Mouse (Mus musculus): ENCODE data around the gene Ankrd9. TPM values are rescaled to one million over a fixed set of nuclear protein-coding genes. Genes with fewer than 3 reads are reported as not detected.

Gene Ankrd9
- polyA plus RNA-seq, 1 experiment from 2014 or later, result 57.6 TPM

- Histone ChIP-seq H3K9me3 (replicated peaks) (no peaks in the 10 kb centered on the region), H3K4me2 (no peak overlapping the region), H3K27ac (peak overlapping the region; percentile 90), H3K9ac (peak overlapping the region; percentile 41; the same call in 1 of the 2 replicates), H3K4me3 (replicated peaks) (no peak overlapping the region), H3K27me3 (no peaks in the 10 kb centered on the region), H3K4me1 (replicated peaks) (peaks cover 44% of the 10 kb centered on the region), H3K36me3 (peaks cover 19% of the 10 kb centered on the region)
- ATAC-seq (ENCODE audit: low read depth) (no peak), DNase-seq (no peak)
- WGBS (ENCODE audit: insufficient replicate concordance), result 79% methylated on average over 4 of the region's 4 CpGs
Observed at GRCm38 (mm10) chr12:110954351-110954991, 24.4 kb downstream of the Ankrd9 start.

GRCm38 (mm10) chr12:110953900-110954299 is 24.9 kb downstream of the Ankrd9 start:
- Histone ChIP-seq H3K4me2 (peak overlapping the region; percentile 25), H3K4me3 (replicated peaks) (no peak overlapping the region), H3K9ac (peak overlapping the region; percentile 53), H3K9me3 (replicated peaks) (no peaks in the 10 kb centered on the region), H3K27me3 (no peaks in the 10 kb centered on the region), H3K4me1 (replicated peaks) (peaks cover 45% of the 10 kb centered on the region), H3K36me3 (peaks cover 19% of the 10 kb centered on the region), H3K27ac (peak overlapping the region; percentile 90)
- WGBS (ENCODE audit: insufficient replicate concordance), result 42% methylated on average over 2 of the region's 2 CpGs
- ATAC-seq (ENCODE audit: low read depth) (no peak), DNase-seq (no peak)

DNA sequence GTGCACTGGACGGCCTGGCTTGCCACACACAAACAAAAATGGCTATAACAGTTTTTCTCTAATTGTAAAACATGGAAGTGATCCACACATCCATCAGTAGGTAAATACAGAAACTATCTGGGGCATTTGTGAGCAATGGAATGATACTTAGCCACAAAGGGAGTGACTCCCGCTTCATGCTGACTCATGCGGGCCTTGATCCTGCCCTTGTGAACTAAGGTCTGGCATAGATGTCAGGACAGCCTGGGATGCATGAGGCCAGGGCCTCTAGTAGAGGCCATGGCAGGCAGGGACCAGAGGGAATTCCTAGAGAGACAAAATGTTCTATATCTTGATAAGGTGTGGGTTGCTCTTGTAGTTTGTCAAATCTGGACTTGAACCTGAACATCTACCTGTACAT is 25.4 kb downstream of the Ankrd9 start:
- peaks cover 49% of the 10 kb centered on the region for H3K4me1 ChIP-seq (replicated peaks)
- H3K27me3 ChIP-seq, result no peaks in the 10 kb centered on the region
- H3K9me3 ChIP-seq (replicated peaks), result no peaks in the 10 kb centered on the region
- ATAC-seq (ENCODE audit: low read depth), result peak; percentile 84
- H3K9ac ChIP-seq, result peak overlapping the region; percentile 53
- DNase-seq, result no peak
- peak overlapping the region; percentile 25 for H3K4me2 ChIP-seq
- H3K27ac ChIP-seq, result peak overlapping the region; percentile 90
- H3K36me3 ChIP-seq, result peaks cover 24% of the 10 kb centered on the region
- no peak overlapping the region for H3K4me3 ChIP-seq (replicated peaks)
- WGBS (ENCODE audit: insufficient replicate concordance), result 72% methylated on average over 3 of the region's 3 CpGs

- Histone ChIP-seq H3K9me3 (replicated peaks) (no peaks in the 10 kb centered on the region), H3K9ac (peak overlapping the region; percentile 53; the same call in 1 of the 2 replicates), H3K27ac (peak overlapping the region; percentile 90), H3K4me3 (replicated peaks) (no peak overlapping the region), H3K4me1 (replicated peaks) (peaks cover 55% of the 10 kb centered on the region), H3K36me3 (peaks cover 28% of the 10 kb centered on the region), H3K4me2 (no peak overlapping the region), H3K27me3 (no peaks in the 10 kb centered on the region)
- ATAC-seq (ENCODE audit: low read depth) (no peak), DNase-seq (no peak)
- WGBS (ENCODE audit: insufficient replicate concordance), result 82% methylated on average over 6 of the region's 6 CpGs
Observed at GRCm38 (mm10) chr12:110952628-110953385, 26.0 kb downstream of the Ankrd9 start.

DNA sequence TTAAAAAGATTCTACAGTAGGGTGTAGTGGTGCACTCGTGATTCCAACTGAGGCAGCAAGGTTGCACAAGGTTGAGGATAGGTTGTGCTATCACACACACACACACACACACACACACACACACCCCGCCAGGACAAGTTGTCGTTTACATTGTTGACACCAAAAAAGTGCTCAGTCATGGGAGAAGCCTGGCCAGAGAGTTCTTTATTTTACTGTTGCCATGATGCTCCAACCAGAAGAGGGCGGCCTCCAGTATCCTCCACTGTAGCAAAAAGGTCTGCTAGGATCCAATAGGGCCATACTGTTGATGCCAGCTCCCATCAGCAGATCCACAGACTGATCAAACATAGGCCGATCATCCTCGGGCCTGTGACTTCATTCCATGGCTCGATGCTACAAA is 27.6 kb downstream of the Ankrd9 start:
- peak; percentile 73 for ATAC-seq (ENCODE audit: low read depth)
- H3K9me3 ChIP-seq (replicated peaks), result no peaks in the 10 kb centered on the region
- peak; percentile 51 for DNase-seq
- H3K9ac ChIP-seq, result peak overlapping the region; percentile 14; the same call in 1 of the 2 replicates
- H3K4me2 ChIP-seq, result no peak overlapping the region
- peaks cover 33% of the 10 kb centered on the region for H3K36me3 ChIP-seq
- WGBS (ENCODE audit: insufficient replicate concordance), result 60% methylated on average over 7 of the region's 7 CpGs
- H3K27ac ChIP-seq, result peak overlapping the region; percentile 90
- peaks cover 58% of the 10 kb centered on the region for H3K4me1 ChIP-seq (replicated peaks)
- no peak overlapping the region for H3K4me3 ChIP-seq (replicated peaks)
- H3K27me3 ChIP-seq, result no peaks in the 10 kb centered on the region

DNA sequence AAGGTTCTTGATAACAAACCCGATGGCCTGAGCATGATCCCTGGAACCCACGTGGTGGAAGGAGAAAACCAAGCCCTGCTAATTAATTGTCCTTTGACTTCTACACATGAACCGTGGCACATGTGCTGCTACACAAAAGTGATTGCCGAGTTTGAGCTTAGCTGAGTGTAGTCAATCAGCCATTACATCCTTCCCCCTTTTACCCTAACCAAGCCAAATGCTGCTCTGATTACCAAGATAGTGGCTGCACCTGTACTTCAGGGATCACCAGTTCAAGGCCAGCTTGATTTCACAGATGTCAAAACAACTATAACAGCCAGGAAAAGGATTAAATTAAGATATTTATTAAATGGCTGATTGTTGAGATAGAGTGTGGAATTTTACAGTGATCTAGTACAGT is 28.7 kb downstream of the Ankrd9 start:
- Histone ChIP-seq H3K4me3 (replicated peaks) (no peak overlapping the region), H3K9me3 (replicated peaks) (no peaks in the 10 kb centered on the region), H3K27me3 (no peaks in the 10 kb centered on the region), H3K4me1 (replicated peaks) (peaks cover 58% of the 10 kb centered on the region), H3K36me3 (peaks cover 35% of the 10 kb centered on the region), H3K4me2 (no peak overlapping the region), H3K9ac (no peak overlapping the region), H3K27ac (no peak overlapping the region)
- no peak for DNase-seq
- no peak for ATAC-seq (ENCODE audit: low read depth)
- WGBS (ENCODE audit: insufficient replicate concordance), result 78% methylated on average over 4 of the region's 4 CpGs

DNA sequence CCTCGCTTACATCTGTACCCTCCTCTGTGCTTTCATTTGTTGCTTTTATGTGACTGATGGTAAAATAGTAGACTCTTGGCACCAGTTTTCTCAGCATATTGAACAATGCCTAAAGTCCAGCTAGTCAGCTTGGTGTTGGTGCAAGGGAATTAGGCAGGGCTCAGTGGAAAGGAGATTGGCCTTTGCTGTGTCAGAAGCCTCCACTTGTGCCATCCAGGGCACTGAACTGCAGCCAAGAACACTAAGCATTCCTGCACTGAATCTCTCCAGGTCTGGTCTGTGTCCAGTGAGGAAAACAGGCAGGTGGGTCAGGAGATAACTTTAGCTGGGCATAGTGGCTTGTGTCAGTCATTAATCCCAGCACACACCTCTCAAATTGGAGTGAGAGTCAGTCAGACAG is 29.4 kb downstream of the Ankrd9 start:
- peaks cover 36% of the 10 kb centered on the region for H3K36me3 ChIP-seq
- DNase-seq (no peak), ATAC-seq (ENCODE audit: low read depth) (no peak)
- H3K27ac ChIP-seq, result no peak overlapping the region; the same call in 1 of the 2 replicates
- peaks cover 55% of the 10 kb centered on the region for H3K4me1 ChIP-seq (replicated peaks)
- H3K9me3 ChIP-seq (replicated peaks), result no peaks in the 10 kb centered on the region
- WGBS (ENCODE audit: insufficient replicate concordance), result 94% methylated on average over 1 of the region's 1 CpGs
- H3K9ac ChIP-seq, result no peak overlapping the region
- no peaks in the 10 kb centered on the region for H3K27me3 ChIP-seq
- no peak overlapping the region for H3K4me3 ChIP-seq (replicated peaks)
- no peak overlapping the region for H3K4me2 ChIP-seq

- H3K4me3 ChIP-seq (replicated peaks), result no peak overlapping the region
- no peak overlapping the region for H3K4me2 ChIP-seq
- peaks cover 37% of the 10 kb centered on the region for H3K36me3 ChIP-seq
- no peak for DNase-seq
- no peaks in the 10 kb centered on the region for H3K9me3 ChIP-seq (replicated peaks)
- H3K27ac ChIP-seq, result peak overlapping the region; percentile 47; the same call in 1 of the 2 replicates
- H3K27me3 ChIP-seq, result no peaks in the 10 kb centered on the region
- H3K4me1 ChIP-seq (replicated peaks), result peaks cover 49% of the 10 kb centered on the region
- no peak for ATAC-seq (ENCODE audit: low read depth)
- 0 out of 2 replicates have a peak overlapping the region, but pooled peaks have one; percentile 29 for H3K9ac ChIP-seq
- 82% methylated on average over 3 of the region's 3 CpGs for WGBS (ENCODE audit: insufficient replicate concordance)
Observed at GRCm38 (mm10) chr12:110948910-110949201, 30.0 kb downstream of the Ankrd9 start.

DNA sequence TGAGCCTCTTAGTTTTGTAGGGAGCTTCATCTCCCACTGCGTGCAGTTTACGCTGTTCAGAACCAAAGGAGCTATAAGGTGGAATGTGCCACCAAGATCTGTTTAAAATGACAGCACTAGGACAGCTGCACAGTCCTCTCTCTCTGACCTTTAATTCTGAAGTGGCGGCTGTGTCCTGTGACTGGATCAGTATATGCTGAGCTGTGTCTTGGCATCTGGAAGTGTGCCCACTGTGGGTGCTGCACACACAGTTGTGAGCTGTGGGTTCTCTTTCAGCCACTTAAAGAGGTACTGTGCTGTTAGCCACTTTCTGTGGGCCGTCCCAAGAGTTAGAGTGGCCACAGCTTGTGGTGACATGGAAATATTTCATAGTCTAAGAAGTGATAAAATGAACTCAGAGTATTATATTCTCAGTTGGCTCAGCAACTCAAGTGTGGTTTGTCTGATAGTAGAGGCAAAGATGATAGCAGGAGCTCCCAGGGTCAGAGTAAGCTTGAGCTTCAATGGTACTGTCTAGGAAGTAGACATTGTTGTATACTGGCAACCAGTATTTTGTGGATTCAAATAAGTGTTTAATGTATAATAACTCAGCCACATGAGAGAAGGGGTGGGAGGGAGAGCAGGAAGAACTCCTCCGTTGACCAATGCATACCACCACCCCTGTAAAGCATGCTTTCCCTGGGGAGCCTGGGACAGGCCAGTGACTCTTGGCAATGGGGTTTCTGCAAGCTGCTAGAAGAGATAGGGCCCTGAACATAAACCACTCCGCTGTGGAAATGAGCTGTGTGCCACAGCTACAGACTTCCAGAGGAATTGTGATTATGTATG is 30.5 kb downstream of the Ankrd9 start:
- Histone ChIP-seq H3K27ac (peak overlapping the region; percentile 47), H3K9ac (0 out of 2 replicates have a peak overlapping the region, but pooled peaks have one; percentile 29), H3K4me3 (replicated peaks) (no peak overlapping the region), H3K4me1 (replicated peaks) (peaks cover 44% of the 10 kb centered on the region), H3K36me3 (peaks cover 37% of the 10 kb centered on the region), H3K9me3 (replicated peaks) (no peaks in the 10 kb centered on the region), H3K27me3 (no peaks in the 10 kb centered on the region), H3K4me2 (no peak overlapping the region)
- no peak for DNase-seq
- 72% methylated on average over 6 of the region's 6 CpGs for WGBS (ENCODE audit: insufficient replicate concordance)
- no peak for ATAC-seq (ENCODE audit: low read depth)

- peaks cover 24% of the 10 kb centered on the region for H3K4me1 ChIP-seq (replicated peaks)
- no peaks in the 10 kb centered on the region for H3K9me3 ChIP-seq (replicated peaks)
- H3K4me2 ChIP-seq, result no peak overlapping the region
- ATAC-seq (ENCODE audit: low read depth) (no peak), DNase-seq (no peak)
- H3K9ac ChIP-seq, result no peak overlapping the region
- H3K4me3 ChIP-seq (replicated peaks), result no peak overlapping the region
- H3K27ac ChIP-seq, result no peak overlapping the region
- H3K27me3 ChIP-seq, result no peaks in the 10 kb centered on the region
- 86% methylated on average over 7 of the region's 7 CpGs for WGBS (ENCODE audit: insufficient replicate concordance)
- H3K36me3 ChIP-seq, result peaks cover 51% of the 10 kb centered on the region
Observed at GRCm38 (mm10) chr12:110946216-110946615, 32.6 kb downstream of the Ankrd9 start.

DNA sequence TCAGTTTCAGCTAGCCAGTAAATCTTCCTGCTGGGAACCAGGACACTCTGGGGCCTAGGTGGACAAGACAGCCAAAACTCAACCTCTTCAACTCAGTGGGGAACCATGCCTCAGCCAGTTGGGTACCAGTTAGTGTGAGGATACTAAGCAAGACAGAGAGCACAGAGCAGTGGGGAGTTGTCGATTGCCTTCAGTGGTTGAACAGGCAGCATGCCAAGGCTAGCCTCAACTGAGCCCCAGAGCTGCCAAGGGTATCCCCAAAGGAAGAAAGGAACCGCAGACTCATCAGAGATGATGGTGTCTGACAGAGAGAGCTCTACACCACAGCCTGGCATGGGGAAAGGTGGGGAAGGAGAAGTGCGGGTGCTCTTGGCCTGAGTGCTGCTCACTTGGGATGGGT is 38.0 kb downstream of the Ankrd9 start:
- H3K9me3 ChIP-seq (replicated peaks), result no peaks in the 10 kb centered on the region
- no peaks in the 10 kb centered on the region for H3K27me3 ChIP-seq
- 93% methylated on average over 3 of the region's 3 CpGs for WGBS (ENCODE audit: insufficient replicate concordance)
- ATAC-seq (ENCODE audit: low read depth), result no peak
- DNase-seq, result no peak
- no peak overlapping the region for H3K9ac ChIP-seq
- H3K4me3 ChIP-seq (replicated peaks), result no peak overlapping the region
- H3K4me2 ChIP-seq, result no peak overlapping the region
- H3K4me1 ChIP-seq (replicated peaks), result peaks cover 9% of the 10 kb centered on the region
- no peak overlapping the region for H3K27ac ChIP-seq
- H3K36me3 ChIP-seq, result peaks cover 44% of the 10 kb centered on the region

Measured in liver, embryonic 13.5 days (tissue).